Mouse (Mus musculus) CH12.LX (cell line): ENCODE measurements around the gene Arid1a. TPM values are rescaled to one million over a fixed set of nuclear protein-coding genes. Genes with fewer than 3 reads are reported as not detected.
A peak's percentile ranks its signal among the peaks of the same experiment; 100 is the strongest.

Experiments used
- DNase-seq: peaks from one replicate; pipeline ENCODE4 v3.0.0-alpha.2; 2013; ENCODE audit errors: extremely low read depth
- H3K27ac ChIP-seq: 2 replicates; pipeline ENCODE4 v1.5.1; 2012; ENCODE audit warnings: low read depth, mild to moderate bottlenecking, control low read depth, moderate library complexity; ENCODE audit not compliant: insufficient read depth
- H3K27me3 ChIP-seq: replicated peaks from 2 replicates; pipeline ENCODE3; 2012; ENCODE audit warnings: inconsistent platforms
- H3K36me3 ChIP-seq, 2 experiments: replicated peaks in 1 of 2; 2 replicates each; pipeline versions ENCODE3 to v1.6.1; 2012; ENCODE audit warnings: inconsistent platforms in 1 of 2, low read length in 1 of 2, mild to moderate bottlenecking in 1 of 2, mixed read lengths in 1 of 2, moderate library complexity in 1 of 2; ENCODE audit not compliant: control insufficient read depth in 1 of 2, insufficient read depth in 1 of 2
- H3K4me1 ChIP-seq, 2 experiments: 2 replicates each; pipeline ENCODE4 v1.6.1; 2012; ENCODE audit warnings: inconsistent platforms in 1 of 2, moderate library complexity in 1 of 2; ENCODE audit not compliant: insufficient read depth in 2 of 2, control insufficient read depth in 1 of 2
- H3K4me2 ChIP-seq: 2 replicates; pipeline ENCODE4 v1.6.1; 2012; ENCODE audit warnings: low read depth, mild to moderate bottlenecking, control low read depth; ENCODE audit not compliant: poor library complexity, insufficient read depth, severe bottlenecking
- H3K4me3 ChIP-seq, 3 experiments: fragments of 150-350 bp in 1 of 3; sonication (generic) in 1 of 3; replicated peaks in 1 of 3; 2 replicates each; pipeline versions ENCODE3 to v1.5.1; 2011 to 2012; ENCODE audit warnings: low read depth in 2 of 3, low read length in 2 of 3, mild to moderate bottlenecking in 2 of 3, moderate library complexity in 2 of 3, control low read depth in 1 of 3, improper control_type of control experiment in 1 of 3, inconsistent platforms in 1 of 3, mixed read lengths in 1 of 3; ENCODE audit not compliant: poor library complexity in 1 of 3
- H3K79me2 ChIP-seq: replicated peaks from 2 replicates; pipeline ENCODE4 v1.6.1; 2012; ENCODE audit warnings: mild to moderate bottlenecking, moderate library complexity; ENCODE audit not compliant: control insufficient read depth, poor library complexity, insufficient read depth, severe bottlenecking; ENCODE audit errors: extremely low read depth
- H3K9ac ChIP-seq: 2 replicates; pipeline ENCODE4 v1.6.1; 2012; ENCODE audit warnings: low read depth, mild to moderate bottlenecking, control low read depth, moderate library complexity; ENCODE audit not compliant: insufficient read depth
- H3K9me3 ChIP-seq: replicated peaks from 2 replicates; pipeline ENCODE3; 2012; ENCODE audit warnings: low read length, inconsistent platforms, mixed read lengths
- CHD2 ChIP-seq: IDR thresholded peaks from 2 replicates; pipeline ENCODE4 v1.6.1; 2011; ENCODE audit warnings: low read length, improper control_type of control experiment
- ELF1 ChIP-seq: IDR thresholded peaks from 2 replicates; pipeline ENCODE4 v1.6.1; 2014; ENCODE audit warnings: low read depth, mild to moderate bottlenecking, inconsistent platforms, low read length, improper control_type of control experiment
- EP300 ChIP-seq: IDR thresholded peaks from 2 replicates; pipeline ENCODE4 v1.6.1; 2011; ENCODE audit warnings: low read length, improper control_type of control experiment
- ETS1 ChIP-seq: conservative IDR thresholded peaks from 2 replicates; pipeline ENCODE4 v1.6.1; 2012; ENCODE audit warnings: low read depth, mild to moderate bottlenecking, inconsistent platforms, low read length, improper control_type of control experiment, moderate library complexity
- GABPA ChIP-seq: IDR thresholded peaks from 2 replicates; pipeline ENCODE4 v1.6.1; 2012; ENCODE audit warnings: low read depth, low read length, improper control_type of control experiment, inconsistent platforms; ENCODE audit not compliant: insufficient replicate concordance
- IRF4 ChIP-seq: IDR thresholded peaks from 2 replicates; pipeline ENCODE4 v1.6.1; 2014; ENCODE audit warnings: low read depth, mild to moderate bottlenecking, inconsistent platforms, low read length, improper control_type of control experiment
- MAX ChIP-seq: IDR thresholded peaks from 2 replicates; pipeline ENCODE4 v1.6.1; 2011; ENCODE audit warnings: low read length, improper control_type of control experiment
- MAZ ChIP-seq: IDR thresholded peaks from 2 replicates; pipeline ENCODE4 v1.6.1; 2012; ENCODE audit warnings: low read depth, mild to moderate bottlenecking, inconsistent platforms, low read length, improper control_type of control experiment, moderate library complexity
- MXI1 ChIP-seq: IDR thresholded peaks from 2 replicates; pipeline ENCODE4 v1.6.1; 2011; ENCODE audit warnings: mild to moderate bottlenecking, low read depth, low read length, improper control_type of control experiment
- NELFE ChIP-seq: IDR thresholded peaks from 2 replicates; pipeline ENCODE4 v1.6.1; 2011; ENCODE audit warnings: low read depth, low read length, improper control_type of control experiment
- NRF1 ChIP-seq: IDR thresholded peaks from 2 replicates; pipeline ENCODE4 v1.6.1; 2014; ENCODE audit warnings: low read depth, mild to moderate bottlenecking, inconsistent platforms, low read length, improper control_type of control experiment, moderate library complexity
- PAX5 ChIP-seq: IDR thresholded peaks from 2 replicates; pipeline ENCODE4 v1.6.1; 2012; ENCODE audit warnings: low read length, inconsistent platforms, mixed read lengths
- POLR2A ChIP-seq: IDR thresholded peaks from 2 replicates; pipeline ENCODE4 v1.6.1; 2011; ENCODE audit warnings: low read depth, mild to moderate bottlenecking, improper control_type of control experiment, low read length
- SMC3 ChIP-seq: IDR thresholded peaks from 2 replicates; pipeline ENCODE4 v1.6.1; 2011; ENCODE audit warnings: low read depth, low read length, improper control_type of control experiment
- TBP ChIP-seq: conservative IDR thresholded peaks from 2 replicates; pipeline ENCODE4 v1.6.1; 2011; ENCODE audit warnings: low read depth, low read length, improper control_type of control experiment
- TCF12 ChIP-seq: IDR thresholded peaks from 2 replicates; pipeline ENCODE4 v1.6.1; 2014; ENCODE audit warnings: low read depth, mild to moderate bottlenecking, inconsistent platforms, low read length, improper control_type of control experiment
- USF2 ChIP-seq: conservative IDR thresholded peaks from 2 replicates; pipeline ENCODE4 v1.6.1; 2011; ENCODE audit warnings: low read depth, low read length, improper control_type of control experiment
- dilution Hi-C: fragments of 300-500 bp; cut with MboI; formaldehyde crosslinking; loops from 2 replicates; pipeline ENCODE4 v1.14.3; 2020; ENCODE audit warnings: low sequenced_read_pairs; ENCODE audit not compliant: extremely low pct_unique_long_range_greater_than_20kb, extremely low pct_ligation_motif_present
- in situ Hi-C: fragments of 300-500 bp; cut with MboI; formaldehyde crosslinking; loops from 3 replicates; pipeline ENCODE4 v1.14.3; 2019; ENCODE audit warnings: low sequenced_read_pairs, low pct_ligation_motif_present, low pct_unique_long_range_greater_than_20kb, mixed read lengths
- polyA plus RNA-seq: library from polyadenylated mRNA; unstranded; fragments of >175 nt; gene quantifications from 2 replicates; pipeline ENCODE4 v1.2.1, GENCODE M21; 2012; ENCODE audit warnings: low read depth; ENCODE audit not compliant: insufficient read length
- total RNA-seq, 2 experiments: library from RNA; depleted of rRNA; stranded (reverse); fragments of 300-350 nt in 1 of 2; fragments of >200 nt in 1 of 2; gene quantifications; 2 replicates each; pipeline ENCODE4 v1.2.3; 2012 to 2014

Gene Arid1a
- total and polyA plus RNA-seq, 3 experiments: 6.4 to 47.1 (median 19.1) TPM

DNA sequence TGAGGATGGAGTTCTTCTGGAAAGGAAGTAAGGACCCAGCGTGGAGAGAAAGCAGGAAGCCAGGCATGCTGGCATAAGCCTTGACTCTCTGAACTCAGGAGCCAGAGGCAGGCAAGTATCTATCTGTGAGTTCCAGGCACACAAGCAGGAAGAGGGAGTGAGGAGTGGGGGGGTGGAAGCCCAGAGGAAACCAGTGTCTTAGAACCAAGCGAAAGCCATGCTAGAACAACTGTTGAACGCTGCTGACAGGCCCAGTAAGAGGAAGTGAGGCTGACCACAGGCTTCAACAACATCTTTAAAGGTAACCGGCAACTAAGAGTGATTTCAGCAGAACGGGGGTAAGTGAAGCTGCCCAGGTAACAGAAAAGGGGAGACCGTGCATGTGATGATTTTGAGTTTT lies 90.4 kb downstream of the Arid1a start:
- in situ Hi-C loops: no loop called here

GRCm38 (mm10) chr4:133665118-133665517 lies 91.5 kb downstream of the Arid1a start:
- no peak for TF ChIP-seq CHD2
- TF ChIP-seq NELFE: no peak
- TF ChIP-seq POLR2A: no peak
- no peak for TF ChIP-seq GABPA
- TF ChIP-seq USF2: no peak
- TF ChIP-seq MAZ: no peak
- TF ChIP-seq EP300: no peak
- TF ChIP-seq PAX5: no peak
- no peak for TF ChIP-seq ETS1
- TF ChIP-seq NRF1: no peak
- no peak for TF ChIP-seq TBP
- no peak for TF ChIP-seq MAX
- no peak for TF ChIP-seq ELF1
- no peak overlapping the region for H3K4me3 ChIP-seq

More for the DNA sequence above, 90.4 kb downstream of the Arid1a start:
- DNase-seq: peak; percentile 62
- no peaks in the 10 kb centered on the region for H3K27me3 ChIP-seq
- no peak overlapping the region for H3K9ac ChIP-seq
- no peaks in the 10 kb centered on the region for H3K79me2 ChIP-seq
- H3K27ac ChIP-seq: 0 out of 2 replicates have a peak overlapping the region, but pooled peaks have one; percentile 0
- TF ChIP-seq EP300: peak; percentile 32; the same call in 1 of the 2 replicates
- peak; percentile 16; the same call in 1 of the 2 replicates for TF ChIP-seq ELF1
- no peak for TF ChIP-seq NRF1
- 0 out of 2 replicates have a peak, but pooled peaks have one; percentile 24 for TF ChIP-seq IRF4
- TF ChIP-seq SMC3: no peak
- TF ChIP-seq TBP: no peak
- no peak for TF ChIP-seq MXI1
- TF ChIP-seq TCF12: 0 out of 2 replicates have a peak, but pooled peaks have one; percentile 14
- TF ChIP-seq, all 38 proteins: peak for 4
- H3K4me3 ChIP-seq: no peak overlapping the region
- peaks cover 14 to 67% of the 10 kb centered on the region in 2 experiments for H3K4me1 ChIP-seq
- H3K36me3 ChIP-seq: peaks cover 6 to 38% of the 10 kb centered on the region in 2 experiments
- dilution Hi-C loops: no loop called here
- H3K4me2 ChIP-seq: no peak overlapping the region
- H3K9me3 ChIP-seq: no peaks in the 10 kb centered on the region

More at GRCm38 (mm10) chr4:133665118-133665517, 91.5 kb downstream of the Arid1a start:
- H3K27me3 ChIP-seq: no peaks in the 10 kb centered on the region
- no peak for DNase-seq
- no peak overlapping the region for H3K4me2 ChIP-seq
- H3K27ac ChIP-seq: no peak overlapping the region
- no peaks in the 10 kb centered on the region for H3K9me3 ChIP-seq
- peaks cover 21 to 69% of the 10 kb centered on the region in 2 experiments for H3K4me1 ChIP-seq
- in situ Hi-C loops (no loop called here), dilution Hi-C loops (no loop called here)
- no peak overlapping the region for H3K9ac ChIP-seq
- peaks cover 6 to 38% of the 10 kb centered on the region in 2 experiments for H3K36me3 ChIP-seq
- no peaks in the 10 kb centered on the region for H3K79me2 ChIP-seq
